Mouse (Mus musculus): ENCODE data around the gene Ptpn1. TPM values are rescaled to one million over a fixed set of nuclear protein-coding genes. Genes with fewer than 3 reads are reported as not detected.

The Ptpn1 gene
- polyA plus RNA-seq, 1 experiment from 2014 or later: 60.1 TPM

DNA sequence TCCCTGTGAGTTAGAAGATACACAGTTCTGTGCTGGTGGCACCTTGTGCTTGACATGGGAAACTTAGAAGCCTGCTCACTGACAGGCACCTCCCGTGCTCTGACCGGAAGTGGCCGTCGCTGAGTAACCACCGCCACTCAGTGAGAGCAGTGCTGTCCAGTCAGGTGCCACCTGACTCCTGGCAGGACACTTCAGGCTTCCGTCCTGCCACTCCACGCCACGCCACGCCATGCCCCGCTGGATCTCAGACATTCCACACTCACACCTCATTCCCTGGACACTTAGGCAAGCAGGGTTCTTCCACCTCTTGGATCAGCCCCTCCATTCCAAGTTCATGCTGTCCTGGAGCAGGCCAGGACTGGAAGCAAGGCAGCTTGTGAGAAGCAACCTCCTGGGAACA, 46.4 kb downstream of the Ptpn1 start:
- Histone ChIP-seq H3K36me3 (peaks cover 66% of the 10 kb centered on the region), H3K9ac (replicated peaks) (no peak overlapping the region), H3K4me3 (replicated peaks) (no peak overlapping the region), H3K27me3 (no peaks in the 10 kb centered on the region), H3K27ac (no peak overlapping the region), H3K4me2 (no peak overlapping the region), H3K9me3 (no peaks in the 10 kb centered on the region), H3K4me1 (replicated peaks) (no peaks in the 10 kb centered on the region)
- 93% methylated on average over 10 of the region's 10 CpGs for WGBS
- no peak for ATAC-seq (ENCODE audit: insufficient number of reproducible peaks, insufficient read depth, low FRiP score, low TSS enrichment, low read depth)

DNA sequence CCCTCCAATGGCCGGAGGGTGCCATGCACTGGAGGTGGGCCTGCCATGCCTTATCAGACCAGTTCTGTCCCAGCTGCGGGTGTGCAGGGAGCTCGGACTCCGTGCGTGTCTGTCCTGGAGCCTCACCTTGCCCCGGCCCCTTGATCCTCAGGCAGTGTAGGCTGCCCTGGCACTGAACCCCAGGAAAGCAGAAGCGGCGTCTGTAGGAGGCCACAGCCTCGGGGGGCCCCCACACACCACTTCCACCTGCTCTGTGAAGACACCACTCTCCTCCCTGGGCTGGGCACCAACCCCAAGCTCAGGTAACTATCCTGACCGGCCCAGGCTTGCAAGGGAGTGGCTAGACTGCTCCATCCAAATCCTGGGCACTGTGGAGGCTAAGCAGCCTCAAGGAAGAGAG, 48.5 kb downstream of the Ptpn1 start:
- H3K9ac ChIP-seq (replicated peaks): no peak overlapping the region
- H3K9me3 ChIP-seq: no peaks in the 10 kb centered on the region
- no peak for ATAC-seq (ENCODE audit: insufficient number of reproducible peaks, insufficient read depth, low FRiP score, low TSS enrichment, low read depth)
- H3K36me3 ChIP-seq: peaks cover 45% of the 10 kb centered on the region
- 85% methylated on average over 10 of the region's 10 CpGs for WGBS
- peaks cover 4% of the 10 kb centered on the region; the same call in 1 of the 2 replicates for H3K27me3 ChIP-seq
- H3K4me1 ChIP-seq (replicated peaks): 0 out of 2 replicates have a peak, but pooled peaks cover 9% of the 10 kb centered on the region
- H3K4me2 ChIP-seq: no peak overlapping the region
- H3K27ac ChIP-seq: no peak overlapping the region
- no peak overlapping the region for H3K4me3 ChIP-seq (replicated peaks)

DNA sequence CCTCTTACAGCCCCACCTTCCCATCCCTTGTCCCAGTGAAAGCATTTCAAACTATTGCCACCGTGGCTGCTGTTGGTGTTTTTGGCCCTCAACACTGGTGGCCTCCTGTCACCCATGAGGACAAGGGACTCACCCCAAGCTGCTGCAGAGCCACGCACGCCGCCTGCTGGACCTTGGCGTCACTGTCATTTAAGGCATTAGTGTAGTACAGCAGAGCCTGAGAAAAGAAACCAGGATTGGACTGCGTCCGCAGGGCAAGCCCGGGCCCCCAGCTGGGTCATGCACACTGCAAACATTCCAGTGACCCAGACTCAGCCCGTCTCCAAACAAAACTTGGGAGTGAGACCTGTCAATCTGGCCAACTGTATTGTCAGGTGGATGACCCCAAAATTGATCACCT, 50.8 kb downstream of the Ptpn1 start:
- Histone ChIP-seq H3K27me3 (peaks cover 16% of the 10 kb centered on the region), H3K4me3 (replicated peaks) (no peak overlapping the region), H3K4me1 (replicated peaks) (peaks cover 19% of the 10 kb centered on the region), H3K9me3 (no peaks in the 10 kb centered on the region), H3K27ac (no peak overlapping the region), H3K4me2 (no peak overlapping the region), H3K36me3 (peaks cover 25% of the 10 kb centered on the region), H3K9ac (replicated peaks) (no peak overlapping the region)
- 64% methylated on average over 9 of the region's 9 CpGs for WGBS
- ATAC-seq (ENCODE audit: insufficient number of reproducible peaks, insufficient read depth, low FRiP score, low TSS enrichment, low read depth): no peak

DNA sequence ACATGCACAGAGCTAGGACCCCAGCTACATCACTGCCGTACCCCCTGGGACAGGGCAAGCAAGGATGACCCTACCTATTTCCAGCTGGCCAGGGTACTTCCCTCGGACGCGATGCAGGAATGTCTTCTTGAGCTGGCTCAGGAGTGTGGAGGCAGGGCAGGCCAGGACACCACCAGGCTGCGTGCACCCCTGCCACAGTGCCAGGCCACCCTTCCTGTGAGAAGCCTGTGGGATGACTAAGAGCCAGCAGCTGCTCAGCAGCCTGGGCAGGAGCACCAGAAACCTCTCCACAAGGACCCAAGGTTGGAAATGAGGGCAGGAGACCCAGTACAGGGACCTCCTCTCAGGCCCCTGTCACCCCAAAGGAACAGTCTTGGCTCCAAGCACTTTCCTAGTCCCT, 52.5 kb downstream of the Ptpn1 start:
- ATAC-seq (ENCODE audit: insufficient number of reproducible peaks, insufficient read depth, low FRiP score, low TSS enrichment, low read depth): no peak
- Histone ChIP-seq H3K27ac (no peak overlapping the region), H3K4me2 (no peak overlapping the region), H3K36me3 (peaks cover 8% of the 10 kb centered on the region), H3K4me1 (replicated peaks) (peaks cover 33% of the 10 kb centered on the region), H3K4me3 (replicated peaks) (no peak overlapping the region), H3K27me3 (peaks cover 16% of the 10 kb centered on the region), H3K9me3 (no peaks in the 10 kb centered on the region), H3K9ac (replicated peaks) (no peak overlapping the region)
- WGBS: 80% methylated on average over 5 of the region's 5 CpGs

DNA sequence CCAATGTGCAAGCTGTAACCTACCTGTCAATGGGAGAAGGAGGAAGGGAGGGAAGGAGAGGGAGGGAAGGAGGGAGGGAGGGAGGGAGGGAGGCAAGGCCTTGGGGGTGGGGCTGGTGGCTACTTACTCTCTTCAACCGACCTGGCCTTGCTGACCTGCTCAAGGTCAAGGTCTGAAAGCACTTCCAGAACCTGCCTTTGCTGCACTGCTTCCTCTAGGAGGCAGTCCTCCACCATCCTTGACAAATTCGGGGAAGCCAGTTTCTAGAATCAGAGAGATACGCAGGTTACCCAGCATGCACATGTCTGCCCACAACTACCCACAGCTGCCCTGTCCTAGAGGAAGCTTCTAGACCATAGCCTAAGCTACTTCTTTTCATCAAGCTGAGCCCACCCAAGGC, 53.1 kb downstream of the Ptpn1 start:
- 35% methylated on average over 3 of the region's 3 CpGs for WGBS

DNA sequence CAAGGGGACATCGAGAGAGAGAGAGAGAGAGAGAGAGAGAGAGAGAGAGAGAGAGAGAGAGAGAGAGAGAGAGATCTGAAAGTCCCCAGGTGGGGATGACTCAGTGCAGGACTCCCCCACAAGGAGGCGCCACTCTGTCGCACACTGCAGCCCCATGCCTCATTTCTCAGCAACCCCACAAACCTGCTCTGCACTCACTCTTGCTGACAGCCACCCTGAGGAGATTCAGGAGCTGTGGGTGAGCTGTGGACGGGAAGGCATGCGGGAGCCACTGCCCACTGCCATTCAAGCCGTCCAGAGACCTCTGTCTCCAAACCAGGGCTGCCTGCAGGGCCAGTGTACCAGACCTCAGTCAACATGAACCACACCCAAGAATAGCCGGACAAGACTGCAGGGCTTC, 54.9 kb downstream of the Ptpn1 start:
- Histone ChIP-seq H3K9ac (replicated peaks) (0 out of 2 replicates have a peak overlapping the region, but pooled peaks have one; percentile 40), H3K9me3 (no peaks in the 10 kb centered on the region), H3K4me3 (replicated peaks) (no peak overlapping the region), H3K4me2 (no peak overlapping the region), H3K36me3 (no peaks in the 10 kb centered on the region), H3K27me3 (peaks cover 19% of the 10 kb centered on the region), H3K27ac (no peak overlapping the region), H3K4me1 (replicated peaks) (peaks cover 36% of the 10 kb centered on the region)
- 18% methylated on average over 7 of the region's 7 CpGs for WGBS
- no peak; the same call in 1 of the 2 replicates for ATAC-seq (ENCODE audit: insufficient number of reproducible peaks, insufficient read depth, low FRiP score, low TSS enrichment, low read depth)

More for the DNA sequence above, 53.1 kb downstream of the Ptpn1 start:
- H3K4me2 ChIP-seq: no peak overlapping the region
- no peak overlapping the region for H3K9ac ChIP-seq (replicated peaks)
- H3K27me3 ChIP-seq: peaks cover 19% of the 10 kb centered on the region
- no peak for ATAC-seq (ENCODE audit: insufficient number of reproducible peaks, insufficient read depth, low FRiP score, low TSS enrichment, low read depth)
- peaks cover 36% of the 10 kb centered on the region for H3K4me1 ChIP-seq (replicated peaks)
- no peak overlapping the region for H3K27ac ChIP-seq
- H3K9me3 ChIP-seq: no peaks in the 10 kb centered on the region
- peaks cover 2% of the 10 kb centered on the region; the same call in 1 of the 2 replicates for H3K36me3 ChIP-seq
- H3K4me3 ChIP-seq (replicated peaks): no peak overlapping the region

DNA sequence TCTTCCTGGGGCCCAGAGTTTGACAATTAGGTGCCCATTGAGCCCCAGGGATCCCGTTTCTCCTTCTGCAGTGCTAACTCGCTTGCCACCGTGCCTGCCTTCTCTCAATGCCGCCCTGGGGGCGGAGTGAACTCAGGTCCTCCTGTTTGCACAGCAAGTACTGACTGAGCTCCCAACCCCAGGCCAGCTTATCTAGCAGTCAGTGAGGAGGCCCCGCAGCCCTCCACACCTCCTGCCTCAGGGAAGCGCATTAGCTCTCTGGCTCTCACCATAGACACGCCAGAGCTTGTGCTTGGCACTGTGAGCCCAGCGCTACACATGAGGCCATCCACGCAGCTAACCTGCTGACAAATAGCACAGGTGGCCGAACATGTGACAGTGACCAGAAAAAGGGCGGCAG, 55.8 kb downstream of the Ptpn1 start:
- no peak overlapping the region for H3K9ac ChIP-seq (replicated peaks)
- H3K4me2 ChIP-seq: no peak overlapping the region
- WGBS: 53% methylated on average over 12 of the region's 12 CpGs
- no peaks in the 10 kb centered on the region for H3K9me3 ChIP-seq
- peaks cover 19% of the 10 kb centered on the region for H3K27me3 ChIP-seq
- peaks cover 36% of the 10 kb centered on the region for H3K4me1 ChIP-seq (replicated peaks)
- H3K27ac ChIP-seq: no peak overlapping the region
- H3K4me3 ChIP-seq (replicated peaks): no peak overlapping the region
- no peak for ATAC-seq (ENCODE audit: insufficient number of reproducible peaks, insufficient read depth, low FRiP score, low TSS enrichment, low read depth)
- no peaks in the 10 kb centered on the region for H3K36me3 ChIP-seq

DNA sequence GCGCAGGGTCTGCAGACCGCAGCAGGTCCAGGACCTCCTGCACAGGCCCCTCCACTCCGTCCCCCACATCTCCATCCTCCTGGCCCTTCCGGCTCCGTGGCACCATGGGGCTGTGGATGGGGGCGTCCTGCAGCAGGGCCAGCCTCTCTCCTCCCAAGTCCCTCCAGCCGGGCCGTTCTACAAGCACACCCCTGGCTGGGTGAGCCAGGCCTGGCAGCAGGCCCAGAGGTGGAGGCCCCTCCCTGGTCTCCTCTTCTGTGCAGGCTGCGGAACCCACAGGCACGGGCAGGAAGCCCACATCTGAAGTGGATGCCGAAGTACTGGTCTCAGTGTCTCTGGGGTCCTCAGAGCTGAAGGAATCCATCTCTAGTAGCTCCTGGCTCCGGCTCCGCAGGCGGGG, 57.5 kb downstream of the Ptpn1 start:
- Histone ChIP-seq H3K4me2 (no peak overlapping the region), H3K27ac (no peak overlapping the region), H3K9me3 (no peaks in the 10 kb centered on the region), H3K27me3 (peaks cover 19% of the 10 kb centered on the region), H3K36me3 (no peaks in the 10 kb centered on the region), H3K4me3 (replicated peaks) (no peak overlapping the region), H3K4me1 (replicated peaks) (peaks cover 30% of the 10 kb centered on the region), H3K9ac (replicated peaks) (peak overlapping the region; percentile 12; the same call in 1 of the 2 replicates)
- WGBS: 77% methylated on average over 14 of the region's 14 CpGs
- ATAC-seq (ENCODE audit: insufficient number of reproducible peaks, insufficient read depth, low FRiP score, low TSS enrichment, low read depth): no peak

DNA sequence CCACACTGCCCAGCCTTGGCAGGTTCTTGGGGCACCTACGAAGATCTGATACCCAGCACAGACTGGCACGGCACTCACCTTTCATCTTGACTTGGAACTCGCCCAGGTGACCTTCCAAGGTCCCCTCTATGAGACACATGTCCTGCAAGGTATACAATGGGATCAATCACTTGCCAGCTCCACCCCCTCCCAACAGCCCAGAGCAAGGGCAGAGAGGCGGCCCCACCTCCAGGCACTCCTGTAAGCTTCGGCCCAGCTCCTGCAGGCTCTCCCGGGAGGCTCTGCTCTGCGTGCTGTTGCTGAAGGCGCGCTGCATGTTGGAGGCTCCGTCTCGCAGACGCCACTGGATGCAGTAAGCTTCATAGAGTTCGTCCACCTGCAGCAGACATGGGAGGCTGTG, 61.4 kb downstream of the Ptpn1 start:
- Histone ChIP-seq H3K4me1 (replicated peaks) (peaks cover 17% of the 10 kb centered on the region), H3K4me2 (no peak overlapping the region), H3K9me3 (no peaks in the 10 kb centered on the region), H3K36me3 (no peaks in the 10 kb centered on the region), H3K27me3 (peaks cover 7% of the 10 kb centered on the region), H3K4me3 (replicated peaks) (no peak overlapping the region), H3K9ac (replicated peaks) (no peak overlapping the region), H3K27ac (no peak overlapping the region)
- WGBS: 62% methylated on average over 13 of the region's 13 CpGs
- ATAC-seq (ENCODE audit: insufficient number of reproducible peaks, insufficient read depth, low FRiP score, low TSS enrichment, low read depth): no peak

DNA sequence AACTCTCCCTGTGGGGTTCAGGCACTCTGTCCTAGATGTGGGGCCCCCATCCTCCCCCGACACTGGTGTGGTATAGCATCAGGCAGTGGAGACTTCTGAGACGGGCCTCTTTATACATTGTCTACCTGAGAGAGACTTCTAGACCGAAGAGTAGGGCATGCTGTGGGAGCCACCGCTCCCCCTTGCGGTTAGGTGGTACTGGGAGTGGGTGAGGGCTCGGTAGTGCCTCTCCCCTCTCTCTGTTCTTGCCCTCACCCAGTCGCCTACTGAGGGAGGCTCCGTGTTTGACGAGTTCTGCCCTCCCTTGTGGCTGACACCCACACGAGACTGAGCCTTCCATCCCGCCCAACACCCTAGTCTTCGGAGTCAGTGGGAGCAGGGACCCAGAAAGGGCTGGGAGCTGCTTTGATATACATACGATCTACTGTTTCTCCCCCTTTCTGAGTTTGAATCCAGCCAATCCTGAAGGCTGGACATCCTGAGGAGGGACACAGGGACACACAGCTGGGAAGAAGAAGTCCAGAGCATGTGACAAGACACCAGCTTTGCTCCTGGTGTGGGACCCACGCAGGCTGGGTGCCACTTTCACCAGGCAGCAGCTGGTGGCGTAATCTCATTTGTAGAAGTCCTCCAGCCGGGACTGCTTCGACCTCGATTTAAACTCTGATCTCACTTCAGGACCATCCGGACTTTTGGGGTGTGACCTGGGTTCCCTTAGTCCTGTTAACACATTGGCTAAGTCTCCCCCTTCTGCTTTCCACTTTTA, 64.2 kb downstream of the Ptpn1 start:
- H3K27me3 ChIP-seq: peaks cover 4% of the 10 kb centered on the region
- H3K4me2 ChIP-seq: no peak overlapping the region
- H3K27ac ChIP-seq: no peak overlapping the region
- H3K4me3 ChIP-seq (replicated peaks): no peak overlapping the region
- 61% methylated on average over 19 of the region's 19 CpGs for WGBS
- H3K9ac ChIP-seq (replicated peaks): no peak overlapping the region
- no peak for ATAC-seq (ENCODE audit: insufficient number of reproducible peaks, insufficient read depth, low FRiP score, low TSS enrichment, low read depth)
- H3K4me1 ChIP-seq (replicated peaks): 0 out of 2 replicates have a peak, but pooled peaks cover 3% of the 10 kb centered on the region
- H3K9me3 ChIP-seq: peaks cover 9% of the 10 kb centered on the region; the same call in 1 of the 2 replicates
- H3K36me3 ChIP-seq: no peaks in the 10 kb centered on the region

DNA sequence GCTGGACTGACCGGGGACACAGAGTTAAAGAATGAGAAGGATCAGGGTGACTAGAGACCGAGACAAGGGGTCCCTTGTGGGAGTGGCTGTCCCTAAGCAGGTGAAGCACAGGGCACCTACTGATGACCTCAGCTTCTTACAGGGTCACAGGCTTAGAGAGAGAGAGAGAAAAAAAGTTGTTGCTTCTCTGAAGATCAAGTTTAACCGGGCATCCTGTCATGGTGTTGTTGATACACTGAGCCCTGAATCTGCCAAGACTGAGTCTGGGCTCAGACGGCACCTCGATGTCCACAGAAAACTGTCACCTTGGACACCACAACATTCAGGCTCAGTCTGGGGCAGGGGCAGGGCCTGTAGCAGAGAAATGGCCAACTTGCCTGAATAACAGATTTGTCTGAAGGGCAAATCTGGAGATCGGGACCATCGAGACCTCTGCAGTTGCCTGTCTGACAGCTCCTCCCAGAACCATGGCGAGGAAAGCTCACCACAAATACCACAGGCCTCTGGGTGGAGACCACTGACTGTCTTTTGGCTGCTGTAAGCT, 64.9 kb downstream of the Ptpn1 start:
- ATAC-seq (ENCODE audit: insufficient number of reproducible peaks, insufficient read depth, low FRiP score, low TSS enrichment, low read depth): no peak
- no peak overlapping the region for H3K4me3 ChIP-seq (replicated peaks)
- 57% methylated on average over 8 of the region's 8 CpGs for whole genome bisulfite sequencing
- no peak overlapping the region for H3K27ac ChIP-seq
- H3K27me3 ChIP-seq: peaks cover 4% of the 10 kb centered on the region
- H3K9me3 ChIP-seq: peaks cover 9% of the 10 kb centered on the region; the same call in 1 of the 2 replicates
- H3K4me1 ChIP-seq (replicated peaks): 0 out of 2 replicates have a peak, but pooled peaks cover 3% of the 10 kb centered on the region
- H3K9ac ChIP-seq (replicated peaks): no peak overlapping the region
- no peak overlapping the region for H3K4me2 ChIP-seq
- no peaks in the 10 kb centered on the region for H3K36me3 ChIP-seq

Data from limb, embryonic 12.5 days (tissue).